Mouse (Mus musculus): ENCODE data around the gene Itga11. TPM values are rescaled to one million over a fixed set of nuclear protein-coding genes. Genes with fewer than 3 reads are reported as not detected.

Itga11 gene
- total and polyA plus RNA-seq, 3 experiments = 0.04 to 0.31 (median 0.04) TPM

GRCm38 (mm10) chr9:62782976-62783781 is 105.6 kb downstream of the Itga11 start:
- Histone ChIP-seq H3K9ac (ENCODE audit: insufficient read depth, low read depth) (no peak overlapping the region), H3K27ac (ENCODE audit: insufficient read depth, low read depth) (no peak overlapping the region), H3K4me1 (ENCODE audit: control insufficient read depth in 1 of 2, insufficient read depth in 2 of 2) (no peaks in the 10 kb centered on the region), H3K27me3 (replicated peaks) (no peaks in the 10 kb centered on the region), H3K79me2 (replicated peaks; ENCODE audit: control insufficient read depth, extremely low read depth, insufficient read depth, poor library complexity, severe bottlenecking) (no peaks in the 10 kb centered on the region), H3K36me3 (replicated peaks in 1 of 2; ENCODE audit: control insufficient read depth in 1 of 2, insufficient read depth in 1 of 2, low read length in 1 of 2) (peaks cover 0 to 17% of the 10 kb centered on the region in 2 experiments), H3K9me3 (replicated peaks; ENCODE audit: low read length) (no peaks in the 10 kb centered on the region), H3K4me2 (ENCODE audit: insufficient read depth, low read depth, poor library complexity, severe bottlenecking) (no peak overlapping the region), H3K4me3 (replicated peaks in 1 of 3; ENCODE audit: low read depth in 2 of 3, low read length in 2 of 3, poor library complexity in 1 of 3) (no peak overlapping the region)
- DNase-seq (ENCODE audit: extremely low read depth) = no peak
- dilution Hi-C loops (cut with MboI; ENCODE audit: extremely low pct_ligation_motif_present, extremely low pct_unique_long_range_greater_than_20kb, low sequenced_read_pairs) (no loop called here), in situ Hi-C loops (cut with MboI; ENCODE audit: low pct_ligation_motif_present, low pct_unique_long_range_greater_than_20kb, low sequenced_read_pairs) (no loop called here)
- TF ChIP-seq KAT2A (IDR thresholded peaks at IDR 0.05; ENCODE audit: insufficient replicate concordance, low read length) = no peak
- peak in 1 of 2 experiments; percentile 18; a peak in 2 of 4 replicates for TF ChIP-seq CTCF (conservative IDR thresholded peaks at IDR 0.05 in 1 of 2, IDR thresholded peaks at IDR 0.05 in 1 of 2; ENCODE audit: low read depth in 2 of 2, low read length in 2 of 2)

GRCm38 (mm10) chr9:62784233-62784632 is 106.6 kb downstream of the Itga11 start:
- Histone ChIP-seq H3K9me3 (replicated peaks; ENCODE audit: low read length) (no peaks in the 10 kb centered on the region), H3K4me2 (ENCODE audit: insufficient read depth, low read depth, poor library complexity, severe bottlenecking) (no peak overlapping the region), H3K4me1 (ENCODE audit: control insufficient read depth in 1 of 2, insufficient read depth in 2 of 2) (no peaks in the 10 kb centered on the region), H3K36me3 (replicated peaks in 1 of 2; ENCODE audit: control insufficient read depth in 1 of 2, insufficient read depth in 1 of 2, low read length in 1 of 2) (peaks cover 0 to 10% of the 10 kb centered on the region in 2 experiments), H3K27me3 (replicated peaks) (no peaks in the 10 kb centered on the region), H3K27ac (ENCODE audit: insufficient read depth, low read depth) (no peak overlapping the region), H3K4me3 (replicated peaks in 1 of 3; ENCODE audit: low read depth in 2 of 3, low read length in 2 of 3, poor library complexity in 1 of 3) (no peak overlapping the region), H3K9ac (ENCODE audit: insufficient read depth, low read depth) (no peak overlapping the region), H3K79me2 (replicated peaks; ENCODE audit: control insufficient read depth, extremely low read depth, insufficient read depth, poor library complexity, severe bottlenecking) (no peaks in the 10 kb centered on the region)
- TF ChIP-seq ZNF384 (IDR thresholded peaks at IDR 0.05; ENCODE audit: low read depth, low read length) (no peak), CHD2 (IDR thresholded peaks at IDR 0.05; ENCODE audit: low read length) (no peak), CTCF (conservative IDR thresholded peaks at IDR 0.05 in 1 of 2, IDR thresholded peaks at IDR 0.05 in 1 of 2; ENCODE audit: low read depth in 2 of 2, low read length in 2 of 2) (peak in 1 of 2 experiments; percentile 41; a peak in 2 of 4 replicates), E2F4 (IDR thresholded peaks at IDR 0.05; ENCODE audit: insufficient replicate concordance, low read depth, low read length) (no peak), SMC3 (IDR thresholded peaks at IDR 0.05; ENCODE audit: low read depth, low read length) (peak; percentile 29), RAD21 (IDR thresholded peaks at IDR 0.05; ENCODE audit: low read depth, low read length) (no peak; the same call in 1 of the 2 replicates)
- no peak for DNase-seq (ENCODE audit: extremely low read depth)
- in situ Hi-C loops (cut with MboI; ENCODE audit: low pct_ligation_motif_present, low pct_unique_long_range_greater_than_20kb, low sequenced_read_pairs) (no loop called here), dilution Hi-C loops (cut with MboI; ENCODE audit: extremely low pct_ligation_motif_present, extremely low pct_unique_long_range_greater_than_20kb, low sequenced_read_pairs) (no loop called here)

GRCm38 (mm10) chr9:62786721-62787120 is 109.1 kb downstream of the Itga11 start:
- no peak overlapping the region for H3K4me3 ChIP-seq (replicated peaks in 1 of 3; ENCODE audit: low read depth in 2 of 3, low read length in 2 of 3, poor library complexity in 1 of 3)

More at GRCm38 (mm10) chr9:62786721-62787120, 109.1 kb downstream of the Itga11 start:
- H3K27ac ChIP-seq (ENCODE audit: insufficient read depth, low read depth) = no peak overlapping the region
- no peaks in the 10 kb centered on the region for H3K79me2 ChIP-seq (replicated peaks; ENCODE audit: control insufficient read depth, extremely low read depth, insufficient read depth, poor library complexity, severe bottlenecking)
- H3K36me3 ChIP-seq (replicated peaks in 1 of 2; ENCODE audit: control insufficient read depth in 1 of 2, insufficient read depth in 1 of 2, low read length in 1 of 2) = peaks cover 0 to 14% of the 10 kb centered on the region in 2 experiments
- no peaks in the 10 kb centered on the region for H3K4me1 ChIP-seq (ENCODE audit: control insufficient read depth in 1 of 2, insufficient read depth in 2 of 2)
- in situ Hi-C loops (cut with MboI; ENCODE audit: low pct_ligation_motif_present, low pct_unique_long_range_greater_than_20kb, low sequenced_read_pairs) (no loop called here), dilution Hi-C loops (cut with MboI; ENCODE audit: extremely low pct_ligation_motif_present, extremely low pct_unique_long_range_greater_than_20kb, low sequenced_read_pairs) (no loop called here)
- no peak overlapping the region for H3K9ac ChIP-seq (ENCODE audit: insufficient read depth, low read depth)
- no peak for DNase-seq (ENCODE audit: extremely low read depth)
- no peaks in the 10 kb centered on the region for H3K9me3 ChIP-seq (replicated peaks; ENCODE audit: low read length)
- TF ChIP-seq UBTF (IDR thresholded peaks at IDR 0.05; ENCODE audit: low read depth, low read length) (no peak), IRF4 (IDR thresholded peaks at IDR 0.05; ENCODE audit: low read depth, low read length) (no peak), ZKSCAN1 (IDR thresholded peaks at IDR 0.05; ENCODE audit: borderline replicate concordance, low read depth, low read length) (no peak), ZNF384 (IDR thresholded peaks at IDR 0.05; ENCODE audit: low read depth, low read length) (no peak), POLR2A (IDR thresholded peaks at IDR 0.05; ENCODE audit: low read depth, low read length) (no peak), ZMIZ1 (IDR thresholded peaks at IDR 0.05; ENCODE audit: low read depth, low read length) (no peak), MYC (IDR thresholded peaks at IDR 0.05; ENCODE audit: low read depth, low read length) (no peak), CHD2 (IDR thresholded peaks at IDR 0.05; ENCODE audit: low read length) (no peak), PAX5 (IDR thresholded peaks at IDR 0.05; ENCODE audit: low read length) (no peak)
- no peaks in the 10 kb centered on the region for H3K27me3 ChIP-seq (replicated peaks)
- no peak overlapping the region for H3K4me2 ChIP-seq (ENCODE audit: insufficient read depth, low read depth, poor library complexity, severe bottlenecking)

Measured in CH12.LX (cell line).